Mouse (Mus musculus): ENCODE data around the gene Slc17a9.
A peak's percentile ranks its signal among the peaks of the same experiment; 100 is the strongest.

- TF ChIP-seq CTCF (IDR thresholded peaks at IDR 0.05; ENCODE audit: borderline replicate concordance, control insufficient read depth, extremely low read depth, insufficient read depth, low read length, poor library complexity): 0 out of 2 replicates have a peak, but pooled peaks have one; percentile 8
- TF ChIP-seq POLR2A (IDR thresholded peaks at IDR 0.05; ENCODE audit: control insufficient read depth, extremely low read depth, insufficient read depth, low read length, poor library complexity): peak; percentile 63
Observed at GRCm38 (mm10) chr2:180701767-180702621, 23.1 kb upstream of the Slc17a9 start.

Data from thymus, adult 2 months (tissue).